Mouse (Mus musculus) erythroblast, embryonic 14.5 days (primary cell): ENCODE results near the gene Olfr1201. TPM values are rescaled to one million over a fixed set of nuclear protein-coding genes. Genes with fewer than 3 reads are reported as not detected.

ENCODE experiments used
- H3K27me3 ChIP-seq: 2 replicates; pipeline ENCODE4 v1.6.1; 2012; ENCODE audit warnings: inconsistent platforms; ENCODE audit not compliant: control insufficient read depth
- H3K36me3 ChIP-seq: 2 replicates; pipeline ENCODE4 v1.6.1; 2012; ENCODE audit warnings: mild to moderate bottlenecking, inconsistent platforms; ENCODE audit not compliant: control insufficient read depth
- H3K4me1 ChIP-seq: 2 replicates; pipeline ENCODE4 v1.6.1; 2012; ENCODE audit warnings: inconsistent platforms; ENCODE audit not compliant: control insufficient read depth
- H3K4me3 ChIP-seq: replicated peaks from 2 replicates; pipeline ENCODE3; 2012; ENCODE audit warnings: moderate library complexity, mild to moderate bottlenecking, inconsistent platforms
- H3K9me3 ChIP-seq: 2 replicates; pipeline ENCODE4 v1.6.1; 2012; ENCODE audit warnings: low read length, inconsistent platforms, mixed read lengths; ENCODE audit not compliant: control insufficient read depth
- GATA1 ChIP-seq: IDR thresholded peaks from 2 replicates; pipeline ENCODE4 v1.6.1; 2012; ENCODE audit warnings: low read length, inconsistent platforms, mixed read lengths
- TAL1 ChIP-seq: IDR thresholded peaks from 3 replicates; pipeline ENCODE4 v1.6.1; 2012; ENCODE audit warnings: low read length, inconsistent platforms, mixed read lengths
- polyA plus RNA-seq: library from polyadenylated mRNA; stranded (reverse); fragments of >175 nt; gene quantifications from 2 replicates; pipeline ENCODE4 v1.2.3, GENCODE M21; 2012

Olfr1201 gene
- polyA plus RNA-seq: not detected in 2 replicates

GRCm38 (mm10) chr2:88792736-88793135 is at the start of gene Olfr1201:
Gene Olfr1201, plus strand, starts transcription at chr2:88793036.
- H3K4me1 ChIP-seq: no peaks in the 10 kb centered on the region
- no peak for TF ChIP-seq GATA1
- TF ChIP-seq TAL1: no peak
- H3K27me3 ChIP-seq: no peaks in the 10 kb centered on the region
- no peaks in the 10 kb centered on the region for H3K36me3 ChIP-seq
- no peaks in the 10 kb centered on the region; the same call in 1 of the 2 replicates for H3K9me3 ChIP-seq
- no peak within 1 kb of the TSS for H3K4me3 ChIP-seq

GRCm38 (mm10) chr2:88743379-88743778 is 49.5 kb upstream of the Olfr1201 start:
- TF ChIP-seq TAL1 (no peak), GATA1 (no peak)
- H3K27me3 ChIP-seq: no peaks in the 10 kb centered on the region
- no peaks in the 10 kb centered on the region for H3K4me1 ChIP-seq
- H3K36me3 ChIP-seq: no peaks in the 10 kb centered on the region
- H3K9me3 ChIP-seq: no peaks in the 10 kb centered on the region; the same call in 1 of the 2 replicates
- no peak overlapping the region for H3K4me3 ChIP-seq

- Histone ChIP-seq H3K4me3 (no peak within 1 kb of the TSS), H3K4me1 (no peaks in the 10 kb centered on the region), H3K36me3 (no peaks in the 10 kb centered on the region), H3K9me3 (no peaks in the 10 kb centered on the region), H3K27me3 (no peaks in the 10 kb centered on the region)
- no peak for TF ChIP-seq GATA1
- no peak for TF ChIP-seq TAL1
Observed at GRCm38 (mm10) chr2:88751270-88751669, 41.6 kb upstream of the Olfr1201 start, which contains the start of gene Olfr1198. Gene Olfr1198, minus strand, starts transcription at chr2:88751370.

DNA sequence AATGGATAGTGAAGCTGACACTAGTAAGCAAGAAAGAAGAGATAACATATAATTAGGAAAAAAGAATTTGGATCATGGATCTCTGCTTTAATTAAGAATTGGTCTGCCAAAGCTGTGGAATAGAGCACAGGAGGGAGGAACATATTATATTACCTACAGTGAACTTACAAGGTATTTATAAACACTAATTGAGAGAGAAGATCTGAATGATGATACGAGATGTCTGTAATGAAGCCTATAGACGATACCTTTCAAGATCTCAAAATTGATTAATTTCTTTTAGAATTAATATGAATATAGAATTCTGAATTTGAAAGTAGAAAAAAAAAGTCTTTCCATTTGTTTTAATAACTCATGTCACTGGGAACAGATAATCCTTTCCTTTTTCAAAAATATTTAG is 32.5 kb upstream of the Olfr1201 start, which contains the start of gene Olfr1199:
Gene Olfr1199 (minus strand): TSS at position 101 of the 400 bp plus-strand sequence.
- no peaks in the 10 kb centered on the region for H3K27me3 ChIP-seq
- H3K36me3 ChIP-seq: no peaks in the 10 kb centered on the region
- H3K4me1 ChIP-seq: no peaks in the 10 kb centered on the region
- TF ChIP-seq TAL1 (no peak), GATA1 (no peak)
- no peak within 1 kb of the TSS for H3K4me3 ChIP-seq
- peaks cover 5% of the 10 kb centered on the region for H3K9me3 ChIP-seq

GRCm38 (mm10) chr2:88770388-88770787 is 22.4 kb upstream of the Olfr1201 start, which contains the start of gene Olfr1200:
Gene Olfr1200, minus strand, starts transcription at chr2:88770488.
- Histone ChIP-seq H3K9me3 (no peaks in the 10 kb centered on the region; the same call in 1 of the 2 replicates), H3K4me1 (no peaks in the 10 kb centered on the region), H3K4me3 (no peak within 1 kb of the TSS), H3K27me3 (no peaks in the 10 kb centered on the region), H3K36me3 (no peaks in the 10 kb centered on the region)
- TF ChIP-seq TAL1 (no peak), GATA1 (no peak)

- Histone ChIP-seq H3K36me3 (no peaks in the 10 kb centered on the region), H3K27me3 (no peaks in the 10 kb centered on the region), H3K4me3 (no peak within 1 kb of the TSS), H3K9me3 (no peaks in the 10 kb centered on the region), H3K4me1 (no peaks in the 10 kb centered on the region)
- TF ChIP-seq TAL1 (no peak), GATA1 (no peak)
Observed at GRCm38 (mm10) chr2:88814196-88814595, 21.4 kb downstream of the Olfr1201 start, which contains the start of gene Olfr1202. Gene Olfr1202, plus strand, starts transcription at chr2:88814496.

DNA sequence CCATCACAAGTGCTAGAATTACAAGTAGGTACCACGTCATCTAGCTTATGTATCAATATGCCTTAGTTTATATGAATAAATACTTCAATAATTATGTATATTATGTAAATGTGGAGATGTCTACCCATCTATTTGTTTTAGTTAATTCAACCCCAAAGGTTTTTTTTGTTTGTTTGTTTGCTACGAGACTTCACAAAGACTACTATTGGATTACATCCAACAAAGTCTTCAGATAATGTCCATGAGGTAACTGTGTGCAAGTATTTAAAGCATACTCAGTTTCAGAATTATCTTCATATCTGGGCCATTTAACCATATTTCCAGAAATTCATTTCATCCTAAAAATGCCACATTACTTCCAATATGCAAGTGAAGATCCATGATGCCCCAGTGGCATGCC is 36.6 kb downstream of the Olfr1201 start, which contains the start of gene Olfr1205:
Gene Olfr1205 (plus strand): TSS at position 301 of the 400 bp plus-strand sequence.
- no peak for TF ChIP-seq TAL1
- no peak for TF ChIP-seq GATA1
- Histone ChIP-seq H3K27me3 (no peaks in the 10 kb centered on the region), H3K4me3 (no peak within 1 kb of the TSS), H3K9me3 (no peaks in the 10 kb centered on the region), H3K4me1 (no peaks in the 10 kb centered on the region), H3K36me3 (no peaks in the 10 kb centered on the region)

- H3K36me3 ChIP-seq: no peaks in the 10 kb centered on the region
- H3K27me3 ChIP-seq: no peaks in the 10 kb centered on the region
- no peaks in the 10 kb centered on the region for H3K9me3 ChIP-seq
- TF ChIP-seq GATA1: no peak
- no peak for TF ChIP-seq TAL1
- no peaks in the 10 kb centered on the region for H3K4me1 ChIP-seq
- no peak overlapping the region for H3K4me3 ChIP-seq
Observed at GRCm38 (mm10) chr2:88838477-88838876, 45.6 kb downstream of the Olfr1201 start.

Other genes starting within 250 kb of the Olfr1201 start
- gene Olfr1188, start 236.1 kb upstream of the Olfr1201 start, polyA plus RNA-seq: not detected in 2 replicates
- not detected in 2 replicates for gene Olfr1189, start 206.6 kb upstream of the Olfr1201 start, polyA plus RNA-seq
- gene Olfr1191-ps1, start 152.5 kb upstream of the Olfr1201 start, polyA plus RNA-seq: 0.01 TPM in 1 of 2 replicates, not detected in the other
- gene Olfr1192-ps1, start 144.5 kb upstream of the Olfr1201 start, polyA plus RNA-seq: not detected in 2 replicates
- gene Olfr1193, start 117.4 kb upstream of the Olfr1201 start, polyA plus RNA-seq: not detected in 2 replicates
- gene Olfr1195, start 103.8 kb upstream of the Olfr1201 start, polyA plus RNA-seq: not detected in 2 replicates
- not detected in 2 replicates for gene Olfr1196, start 88.4 kb upstream of the Olfr1201 start, polyA plus RNA-seq
- gene Olfr1197, start 60.7 kb upstream of the Olfr1201 start, polyA plus RNA-seq: not detected in 2 replicates
- gene Olfr1198, start 41.7 kb upstream of the Olfr1201 start, polyA plus RNA-seq: not detected in 2 replicates
- gene Olfr1199, start 32.6 kb upstream of the Olfr1201 start, polyA plus RNA-seq: not detected in 2 replicates
- gene Olfr1200, start 22.5 kb upstream of the Olfr1201 start, polyA plus RNA-seq: not detected in 2 replicates
- gene Olfr1202, start 21.5 kb downstream of the Olfr1201 start, polyA plus RNA-seq: not detected in 2 replicates
- not detected in 2 replicates for gene Olfr1205, start 36.7 kb downstream of the Olfr1201 start, polyA plus RNA-seq
- gene Olfr1204, start 56.3 kb downstream of the Olfr1201 start, polyA plus RNA-seq: not detected in 2 replicates
- not detected in 2 replicates for gene Olfr1206, start 70.2 kb downstream of the Olfr1201 start, polyA plus RNA-seq
- not detected in 2 replicates for gene Olfr1208, start 109.3 kb downstream of the Olfr1201 start, polyA plus RNA-seq
- gene Olfr1209, start 122.1 kb downstream of the Olfr1201 start, polyA plus RNA-seq: not detected in 2 replicates
- gene Olfr1211, start 145.1 kb downstream of the Olfr1201 start, polyA plus RNA-seq: not detected in 2 replicates
- gene Olfr1212, start 160.9 kb downstream of the Olfr1201 start, polyA plus RNA-seq: not detected in 2 replicates
- gene Gm13762, start 187.2 kb downstream of the Olfr1201 start, polyA plus RNA-seq: not detected in 2 replicates
- gene Olfr1214, start 199.6 kb downstream of the Olfr1201 start, polyA plus RNA-seq: not detected in 2 replicates
- gene Olfr1215, start 213.9 kb downstream of the Olfr1201 start, polyA plus RNA-seq: not detected in 2 replicates
- gene Olfr1216, start 225.3 kb downstream of the Olfr1201 start, polyA plus RNA-seq: not detected in 2 replicates
- not detected in 2 replicates for gene Olfr1217, start 239.0 kb downstream of the Olfr1201 start, polyA plus RNA-seq